8 mouse cellular contexts compared by ENCODE assay signal in the genomic region with DNA sequence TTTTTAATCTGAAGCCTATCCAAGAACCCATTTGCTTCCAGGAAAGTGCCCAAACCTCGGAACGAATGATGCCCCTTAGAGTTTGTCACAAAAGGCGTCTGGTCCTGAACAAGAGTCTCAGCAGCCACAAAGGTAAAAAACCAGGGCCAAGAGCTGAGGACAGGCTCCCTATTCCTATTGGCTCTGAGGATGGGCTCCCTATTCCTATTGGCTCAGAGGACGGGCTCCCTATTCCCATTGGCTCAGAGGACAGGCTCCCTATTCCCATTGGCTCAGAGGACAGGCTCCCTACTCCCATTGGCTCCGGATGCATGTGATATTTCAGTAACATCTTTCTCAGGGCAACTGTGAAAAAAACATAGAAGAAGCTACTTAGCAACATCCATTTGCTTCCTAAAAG. TPM values are rescaled to one million over a fixed set of nuclear protein-coding genes. Genes with fewer than 3 reads are reported as not detected.
A peak's percentile ranks its signal among the peaks of the same experiment; 100 is the strongest.
DNase-seq lines count a peak whose midpoint lies in the region; ATAC-seq and TF ChIP-seq lines count a peak whose summit lies in the region.

No protein-coding gene starts in this region.

- peak; percentile 66 for ATAC-seq in liver, embryonic 11.5 days (replicated peaks; ENCODE audit: low FRiP score)

- no peak overlapping the region for H3K9ac ChIP-seq in liver, embryonic 11.5 days (ENCODE audit: low read depth, low read length)

- peaks cover 7% of the 10 kb centered on the region for H3K27me3 ChIP-seq in kidney, adult 2 months (replicated peaks; ENCODE audit: control insufficient read depth, insufficient read depth, low read length)
- no peaks in the 10 kb centered on the region for H3K27me3 ChIP-seq in E14TG2a.4 (ENCODE audit: insufficient read depth, low read length)
- H3K27me3 ChIP-seq in liver, embryonic 11.5 days (replicated peaks; ENCODE audit: control insufficient read depth, insufficient read depth, low read length), result no peaks in the 10 kb centered on the region

- 81% methylated on average over 5 of the region's 5 CpGs for WGBS in kidney, adult 2 months
- 73% methylated on average over 5 of the region's 5 CpGs for WGBS in liver, embryonic 11.5 days

- peak; percentile 24 for DNase-seq in kidney, adult 2 months
- no peak for DNase-seq in kidney, adult 8-10 months
- peak; percentile 62 for DNase-seq in c-Kit-positive CD71-positive TER-119-positive erythroid progenitor cells, embryonic 14.5 days (ENCODE audit: low spot score)
- no peak for DNase-seq in liver, embryonic 11.5 days (ENCODE audit: low spot score)
- DNase-seq in thymus, postnatal 36 days, result peak; percentile 14 to 42
- no peak for DNase-seq in cerebellum, adult 18-20 months
- DNase-seq in urinary bladder, adult 18-20 months (ENCODE audit: low spot score in 2 of 2), result no peak

- H3K4me2 ChIP-seq in liver, embryonic 11.5 days, result peak overlapping the region; percentile 22

- H3K4me3 ChIP-seq in kidney, adult 2 months (ENCODE audit: insufficient read depth, low read depth, low read length), result no peak overlapping the region
- H3K4me3 ChIP-seq in E14TG2a.4 (replicated peaks; ENCODE audit: low read length), result peak overlapping the region; percentile 72
- H3K4me3 ChIP-seq in liver, embryonic 11.5 days (ENCODE audit: low read depth, low read length), result no peak overlapping the region

- no peaks in the 10 kb centered on the region for H3K9me3 ChIP-seq in E14TG2a.4 (ENCODE audit: low read length)
- H3K9me3 ChIP-seq in liver, embryonic 11.5 days (ENCODE audit: control insufficient read depth, low read length), result no peaks in the 10 kb centered on the region

- TF ChIP-seq CTCF in kidney, adult 2 months (conservative IDR thresholded peaks at IDR 0.05; ENCODE audit: insufficient read depth, insufficient read length, low read depth, low read length), result no peak
- no peak for TF ChIP-seq CTCF in E14TG2a.4 (conservative IDR thresholded peaks at IDR 0.05; ENCODE audit: low read length)

- TF ChIP-seq POLR2A in kidney, adult 2 months (IDR thresholded peaks at IDR 0.05; ENCODE audit: low read depth, low read length), result no peak

- no peak overlapping the region for H3K27ac ChIP-seq in kidney, adult 2 months (ENCODE audit: insufficient read depth, low read depth, low read length)
- H3K27ac ChIP-seq in liver, embryonic 11.5 days (ENCODE audit: low read depth, low read length), result peak overlapping the region; percentile 30

- no peaks in the 10 kb centered on the region; the same call in 1 of the 2 replicates for H3K4me1 ChIP-seq in kidney, adult 2 months (ENCODE audit: control insufficient read depth, insufficient read depth, low read length)
- peaks cover 63% of the 10 kb centered on the region for H3K4me1 ChIP-seq in E14TG2a.4 (replicated peaks; ENCODE audit: low read depth, low read length)
- H3K4me1 ChIP-seq in liver, embryonic 11.5 days (replicated peaks; ENCODE audit: control insufficient read depth, insufficient read depth, low read length), result peaks cover 36% of the 10 kb centered on the region

- H3K36me3 ChIP-seq in kidney, adult 2 months (ENCODE audit: control insufficient read depth, insufficient read depth, low read length), result no peaks in the 10 kb centered on the region
- peaks cover 48% of the 10 kb centered on the region for H3K36me3 ChIP-seq in E14TG2a.4 (ENCODE audit: insufficient read depth, low read length)
- peaks cover 6% of the 10 kb centered on the region for H3K36me3 ChIP-seq in liver, embryonic 11.5 days (ENCODE audit: control insufficient read depth, insufficient read depth, low read length)

RNA-seq across cellular contexts. Expression of a gene that starts 5.8 kb away (rescaled TPM):
- polyA plus RNA-seq in kidney, adult 2 months (2012; rRNA removed), result 0.03 and 0.04 TPM in 2 replicates
- polyA plus RNA-seq in liver, embryonic 11.5 days (2014; fragmentation: Nextera tagmentation; extraction: Ambion mirVana), result 57.8 and 61.5 TPM in 2 replicates

RNA-seq across cellular contexts. Expression of a gene that starts 54.9 kb away (rescaled TPM):
- polyA plus RNA-seq in kidney, adult 2 months (2012; rRNA removed), result 18.4 and 22.7 TPM in 2 replicates
- 31.2 and 37.1 TPM in 2 replicates for polyA plus RNA-seq in liver, embryonic 11.5 days (2014; fragmentation: Nextera tagmentation; extraction: Ambion mirVana)

Comparison
In these comparisons a context has a peak if more than half of its experiments do, and no peak if none do; other contexts are left out.
1. DNase-seq: peak in kidney, adult 2 months (single experiment), c-Kit-positive CD71-positive TER-119-positive erythroid progenitor cells, embryonic 14.5 days (single experiment) and thymus, postnatal 36 days (2 of 2); none in kidney, adult 8-10 months (0 of 2), liver, embryonic 11.5 days (single experiment), cerebellum, adult 18-20 months (0 of 2) and urinary bladder, adult 18-20 months (0 of 2).
2. RNA of a gene that starts 5.8 kb away (polyA plus RNA-seq): 57.8 to 61.5 TPM in liver, embryonic 11.5 days; 0.03 to 0.04 TPM in kidney, adult 2 months; every median in the first group is over 10 times any median in the second.